Mouse (Mus musculus) embryo, embryonic 10.5 days (tissue): ENCODE data around the gene Npas2.

Experiments used
- DNase-seq: peaks from one replicate; pipeline ENCODE4 v3.0.0-alpha.2; 2015; ENCODE audit warnings: low spot score

Npas2 gene

GRCm38 (mm10) chr1:39284786-39285185 lies 91.3 kb downstream of the Npas2 start:
- DNase-seq = no peak

GRCm38 (mm10) chr1:39287076-39287475 lies 93.5 kb downstream of the Npas2 start:
- no peak for DNase-seq

- DNase-seq = no peak
Measured at GRCm38 (mm10) chr1:39287831-39288230, 94.3 kb downstream of the Npas2 start.

- DNase-seq = no peak
Measured at GRCm38 (mm10) chr1:39288425-39288824, 94.9 kb downstream of the Npas2 start.

GRCm38 (mm10) chr1:39292001-39292400 lies 98.5 kb downstream of the Npas2 start:
- no peak for DNase-seq

- DNase-seq = no peak
Measured at GRCm38 (mm10) chr1:39298294-39298693, 104.8 kb downstream of the Npas2 start.

- no peak for DNase-seq
Measured at GRCm38 (mm10) chr1:39300243-39300642, 106.7 kb downstream of the Npas2 start.

- DNase-seq = no peak
Measured at GRCm38 (mm10) chr1:39300676-39301075, 107.1 kb downstream of the Npas2 start.

- no peak for DNase-seq
Measured at GRCm38 (mm10) chr1:39302246-39302645, 108.7 kb downstream of the Npas2 start.

- DNase-seq = no peak
Measured at GRCm38 (mm10) chr1:39303054-39303649, 109.6 kb downstream of the Npas2 start.

- no peak for DNase-seq
Measured at GRCm38 (mm10) chr1:39307291-39307690, 113.8 kb downstream of the Npas2 start.

- DNase-seq = no peak
Measured at GRCm38 (mm10) chr1:39307971-39308370, 114.4 kb downstream of the Npas2 start.

GRCm38 (mm10) chr1:39309548-39309947 lies 116.0 kb downstream of the Npas2 start:
- DNase-seq = no peak

- DNase-seq = no peak
Measured at GRCm38 (mm10) chr1:39312345-39312967, 118.9 kb downstream of the Npas2 start.

- DNase-seq = no peak
Measured at GRCm38 (mm10) chr1:39313352-39314245, 120.1 kb downstream of the Npas2 start.

- DNase-seq = no peak
Measured at GRCm38 (mm10) chr1:39317935-39318334, 124.4 kb downstream of the Npas2 start.

GRCm38 (mm10) chr1:39318870-39319269 lies 125.3 kb downstream of the Npas2 start:
- no peak for DNase-seq

- no peak for DNase-seq
Measured at GRCm38 (mm10) chr1:39321954-39322353, 128.4 kb downstream of the Npas2 start.

- DNase-seq = no peak
Measured at GRCm38 (mm10) chr1:39325228-39325627, 131.7 kb downstream of the Npas2 start.

GRCm38 (mm10) chr1:39327546-39327945 lies 134.0 kb downstream of the Npas2 start:
- DNase-seq = no peak

- DNase-seq = no peak
Measured at GRCm38 (mm10) chr1:39330857-39331594, 137.5 kb downstream of the Npas2 start.

- DNase-seq = no peak
Measured at GRCm38 (mm10) chr1:39332456-39332855, 138.9 kb downstream of the Npas2 start.
